Mouse (Mus musculus): Measurements from ENCODE around the gene Dync1i2. TPM values are rescaled to one million over a fixed set of nuclear protein-coding genes. Genes with fewer than 3 reads are reported as not detected.

Gene Dync1i2
- polyA plus RNA-seq, 1 experiment from 2014 or later: 81.3 TPM

DNA sequence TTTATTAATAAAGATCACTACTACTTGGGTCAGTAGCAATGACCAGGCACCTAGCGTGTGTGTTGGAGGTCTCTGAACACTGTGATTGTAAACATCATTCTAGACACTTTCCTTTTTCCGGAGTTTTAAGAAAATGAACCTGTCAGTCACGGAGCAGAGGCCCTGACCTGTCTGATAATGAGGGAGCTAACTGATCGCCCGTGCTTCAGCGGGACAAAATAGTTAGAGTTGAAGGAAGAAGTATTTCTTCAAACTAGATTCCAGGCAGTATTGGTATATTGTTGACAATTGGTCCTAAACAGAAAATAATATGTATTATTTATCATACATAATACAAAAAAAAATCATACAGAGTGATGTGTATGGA lies 837 bp downstream of the Dync1i2 start:
- ATAC-seq (ENCODE audit: insufficient number of reproducible peaks, low FRiP score, low TSS enrichment, low read depth): no peak
- Histone ChIP-seq H3K36me3 (peaks cover 18% of the 10 kb centered on the region), H3K27me3 (no peaks in the 10 kb centered on the region), H3K4me2 (peak overlapping the region; percentile 45), H3K9ac (peak overlapping the region; percentile 94), H3K27ac (peak overlapping the region; percentile 92; the same call in 1 of the 2 replicates), H3K4me1 (peaks cover 6% of the 10 kb centered on the region), H3K9me3 (no peaks in the 10 kb centered on the region), H3K4me3 (peak overlapping the region; percentile 97)
- under 1% methylated on average over 6 of the region's 6 CpGs for WGBS

DNA sequence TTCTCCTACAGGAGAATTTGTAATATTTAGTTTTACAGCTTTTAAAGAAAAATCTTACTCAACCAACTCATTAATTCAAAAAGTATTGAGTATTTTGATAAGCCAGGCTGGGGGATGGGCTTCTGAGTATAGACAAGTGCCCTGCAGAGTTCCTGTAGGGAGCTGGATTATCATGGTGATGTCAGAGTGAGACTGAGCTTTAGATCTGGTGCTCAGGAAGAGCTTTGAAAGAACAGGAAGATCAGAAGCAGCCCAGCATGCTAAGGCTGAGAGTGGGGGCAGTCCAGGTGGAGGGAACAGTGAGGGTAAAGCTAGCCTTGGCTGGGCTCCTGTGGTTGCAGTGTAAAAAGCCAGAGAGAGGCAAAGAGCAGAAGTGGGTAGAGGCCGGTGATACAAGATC lies 9.5 kb downstream of the Dync1i2 start:
- Histone ChIP-seq H3K9me3 (no peaks in the 10 kb centered on the region), H3K4me3 (no peak overlapping the region), H3K27me3 (no peaks in the 10 kb centered on the region), H3K9ac (no peak overlapping the region), H3K4me1 (no peaks in the 10 kb centered on the region), H3K27ac (no peak overlapping the region), H3K4me2 (no peak overlapping the region), H3K36me3 (peaks cover 61% of the 10 kb centered on the region)
- ATAC-seq (ENCODE audit: insufficient number of reproducible peaks, low FRiP score, low TSS enrichment, low read depth): no peak
- WGBS: 71% methylated on average over 1 of the region's 1 CpGs

DNA sequence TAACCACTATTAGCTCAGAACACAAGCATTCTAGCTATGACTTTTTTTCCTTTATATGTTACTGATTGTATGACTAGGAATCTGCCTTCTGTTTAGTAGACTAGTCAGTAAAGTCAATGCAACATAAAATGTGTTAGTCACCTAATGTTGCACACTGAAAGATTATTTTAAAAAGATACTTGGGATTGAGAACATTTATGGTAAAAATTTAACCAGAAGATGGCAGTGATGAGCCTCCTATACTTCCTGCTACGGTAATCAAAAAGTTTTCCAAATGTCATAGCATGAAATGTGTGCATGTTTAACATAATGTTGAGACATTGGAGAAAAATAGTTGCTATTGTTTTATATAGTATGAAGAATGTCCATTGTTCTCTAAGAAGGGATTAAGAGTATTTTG lies 15.9 kb downstream of the Dync1i2 start:
- Histone ChIP-seq H3K27ac (no peak overlapping the region), H3K4me1 (no peaks in the 10 kb centered on the region), H3K27me3 (no peaks in the 10 kb centered on the region), H3K9me3 (no peaks in the 10 kb centered on the region), H3K4me2 (no peak overlapping the region), H3K9ac (no peak overlapping the region), H3K4me3 (no peak overlapping the region), H3K36me3 (peaks cover 30% of the 10 kb centered on the region)
- WGBS: 37% methylated on average over 1 of the region's 1 CpGs
- no peak for ATAC-seq (ENCODE audit: insufficient number of reproducible peaks, low FRiP score, low TSS enrichment, low read depth)

DNA sequence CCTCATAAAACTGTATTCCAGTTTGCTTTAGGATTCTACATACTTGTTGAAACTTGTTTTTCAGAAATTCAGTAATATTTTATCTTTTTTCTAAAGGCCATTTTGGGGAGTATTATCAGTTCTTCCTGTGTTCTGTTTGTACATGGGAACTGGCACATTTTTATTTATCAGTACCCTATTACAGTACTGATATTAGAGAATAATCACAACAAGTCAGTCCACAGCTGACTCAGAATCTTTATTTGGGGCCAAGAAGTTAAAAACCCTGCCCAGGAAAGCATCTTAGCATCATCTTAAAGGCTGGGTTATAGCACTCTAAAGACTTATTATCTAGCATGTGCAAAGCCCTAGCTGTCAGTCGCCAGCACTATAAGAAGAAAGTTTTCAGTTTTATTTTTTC lies 18.1 kb downstream of the Dync1i2 start:
- ATAC-seq (ENCODE audit: insufficient number of reproducible peaks, low FRiP score, low TSS enrichment, low read depth): no peak
- no peak overlapping the region for H3K4me3 ChIP-seq
- no peak overlapping the region for H3K4me2 ChIP-seq
- no peaks in the 10 kb centered on the region for H3K4me1 ChIP-seq
- H3K36me3 ChIP-seq: peaks cover 11% of the 10 kb centered on the region
- 84% methylated on average over 1 of the region's 1 CpGs for WGBS
- H3K27me3 ChIP-seq: no peaks in the 10 kb centered on the region
- H3K9me3 ChIP-seq: no peaks in the 10 kb centered on the region
- no peak overlapping the region for H3K27ac ChIP-seq
- H3K9ac ChIP-seq: no peak overlapping the region

DNA sequence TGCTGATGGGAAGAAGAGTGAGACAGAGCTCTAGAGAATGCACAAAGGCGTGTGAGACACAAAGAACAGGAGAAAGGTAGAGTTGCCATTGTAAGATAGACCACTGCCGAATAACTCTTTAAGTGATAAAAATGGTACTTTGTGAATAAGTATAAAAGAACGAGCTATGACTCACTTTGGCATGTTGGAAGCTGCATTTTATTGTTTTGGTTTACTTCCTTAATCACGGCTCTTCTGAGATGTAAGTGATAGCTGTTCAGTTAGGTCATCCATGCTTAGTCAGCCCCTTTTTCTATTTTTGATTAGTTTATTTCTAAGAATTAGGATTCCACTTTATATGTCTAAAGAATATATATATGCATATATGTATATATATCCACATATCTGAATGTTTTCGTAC lies 20.4 kb downstream of the Dync1i2 start:
- H3K36me3 ChIP-seq: peaks cover 14% of the 10 kb centered on the region
- no peak for ATAC-seq (ENCODE audit: insufficient number of reproducible peaks, low FRiP score, low TSS enrichment, low read depth)
- H3K4me1 ChIP-seq: no peaks in the 10 kb centered on the region
- H3K27ac ChIP-seq: no peak overlapping the region
- H3K4me2 ChIP-seq: no peak overlapping the region
- H3K9ac ChIP-seq: no peak overlapping the region
- H3K27me3 ChIP-seq: no peaks in the 10 kb centered on the region
- WGBS: 77% methylated on average over 5 of the region's 5 CpGs
- no peaks in the 10 kb centered on the region for H3K9me3 ChIP-seq
- no peak overlapping the region for H3K4me3 ChIP-seq

DNA sequence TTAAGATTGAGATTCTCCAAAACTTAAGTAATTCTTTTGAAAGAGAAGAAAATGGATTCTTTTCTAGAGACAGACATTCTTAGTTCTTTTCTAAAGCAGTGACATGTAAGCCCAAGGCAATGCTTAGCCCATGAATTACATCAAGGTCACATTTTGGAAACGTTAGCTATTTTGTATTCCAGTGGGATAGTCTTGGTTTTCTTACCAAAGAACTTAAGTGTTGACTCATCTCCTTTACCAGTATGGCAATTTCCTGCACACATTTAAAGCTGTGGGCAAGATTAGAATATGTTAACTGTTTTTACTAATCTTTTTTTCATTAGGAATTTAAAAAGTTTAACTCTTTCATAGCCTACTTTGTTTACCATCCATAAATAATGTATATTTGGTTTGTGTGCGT lies 21.5 kb downstream of the Dync1i2 start:
- Histone ChIP-seq H3K27ac (no peak overlapping the region), H3K9me3 (no peaks in the 10 kb centered on the region), H3K4me3 (no peak overlapping the region), H3K36me3 (peaks cover 20% of the 10 kb centered on the region), H3K9ac (no peak overlapping the region), H3K4me2 (no peak overlapping the region), H3K27me3 (no peaks in the 10 kb centered on the region), H3K4me1 (no peaks in the 10 kb centered on the region)
- WGBS: 72% methylated on average over 2 of the region's 2 CpGs
- no peak for ATAC-seq (ENCODE audit: insufficient number of reproducible peaks, low FRiP score, low TSS enrichment, low read depth)

DNA sequence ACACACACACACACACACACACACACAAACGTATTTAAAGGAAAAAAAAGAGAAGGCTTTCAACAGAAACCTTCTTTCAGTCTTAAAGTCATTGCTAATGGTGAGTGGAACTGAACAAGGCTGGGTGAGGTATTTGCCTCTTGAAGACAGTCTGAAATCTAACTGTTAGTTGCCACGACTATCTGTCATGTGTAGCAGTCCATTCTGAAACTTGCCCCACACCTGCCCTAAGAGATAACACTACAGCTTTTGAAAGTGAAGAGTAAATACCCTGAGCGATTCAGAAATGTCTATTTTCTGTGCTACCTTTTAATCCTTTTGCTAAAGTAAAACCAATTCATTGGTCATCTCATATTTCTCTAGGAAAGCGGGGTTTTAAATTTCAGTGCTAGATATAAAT lies 23.9 kb downstream of the Dync1i2 start:
- Histone ChIP-seq H3K9me3 (no peaks in the 10 kb centered on the region), H3K36me3 (peaks cover 31% of the 10 kb centered on the region), H3K27me3 (no peaks in the 10 kb centered on the region), H3K4me2 (no peak overlapping the region), H3K4me3 (no peak overlapping the region), H3K27ac (no peak overlapping the region), H3K9ac (no peak overlapping the region), H3K4me1 (no peaks in the 10 kb centered on the region)
- no peak for ATAC-seq (ENCODE audit: insufficient number of reproducible peaks, low FRiP score, low TSS enrichment, low read depth)
- 95% methylated on average over 4 of the region's 4 CpGs for WGBS

DNA sequence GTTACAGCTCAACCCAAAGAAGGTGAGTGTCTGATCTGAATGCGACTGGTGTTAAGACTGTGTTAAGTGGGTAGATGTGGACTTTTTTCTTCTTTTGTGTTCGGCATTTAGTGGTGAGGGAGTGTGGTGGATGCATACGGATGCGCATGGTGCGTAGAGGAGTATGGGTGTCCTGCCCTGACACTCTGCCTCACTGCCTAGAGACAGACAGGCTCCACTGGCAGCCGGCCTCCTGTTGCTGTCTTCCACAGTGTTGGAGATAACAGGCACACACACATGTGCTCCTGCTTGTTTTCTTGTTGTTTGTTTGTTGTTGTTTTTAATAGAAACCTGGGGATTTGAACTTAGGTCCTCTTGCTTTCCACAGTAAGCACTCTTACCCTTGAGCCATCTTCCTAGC lies 24.5 kb downstream of the Dync1i2 start:
- no peak overlapping the region for H3K4me2 ChIP-seq
- WGBS: 94% methylated on average over 6 of the region's 6 CpGs
- H3K9ac ChIP-seq: no peak overlapping the region
- H3K27me3 ChIP-seq: no peaks in the 10 kb centered on the region
- no peak overlapping the region for H3K27ac ChIP-seq
- no peaks in the 10 kb centered on the region for H3K4me1 ChIP-seq
- no peak overlapping the region for H3K4me3 ChIP-seq
- H3K9me3 ChIP-seq: no peaks in the 10 kb centered on the region
- peaks cover 31% of the 10 kb centered on the region for H3K36me3 ChIP-seq
- no peak for ATAC-seq (ENCODE audit: insufficient number of reproducible peaks, low FRiP score, low TSS enrichment, low read depth)

DNA sequence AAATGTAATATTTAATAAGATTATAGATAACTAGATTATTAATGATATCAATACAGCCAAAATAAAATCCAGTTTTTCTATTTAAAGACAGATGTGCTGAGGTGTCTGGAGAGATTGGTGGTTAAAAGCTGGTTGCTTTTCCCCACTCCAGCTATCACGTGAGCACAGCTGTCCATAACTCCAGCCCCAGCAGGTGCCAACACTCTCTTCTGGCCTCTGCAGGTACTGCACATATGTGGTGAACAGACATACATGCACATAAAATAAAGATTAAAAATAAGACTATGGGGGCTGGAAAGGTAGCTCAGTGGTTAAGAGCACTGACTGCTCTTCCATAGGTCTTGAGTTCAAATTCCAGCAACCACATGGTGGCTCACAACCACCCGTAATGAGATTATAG lies 30.0 kb downstream of the Dync1i2 start:
- H3K4me1 ChIP-seq: no peaks in the 10 kb centered on the region
- WGBS: 85% methylated on average over 2 of the region's 2 CpGs
- ATAC-seq (ENCODE audit: insufficient number of reproducible peaks, low FRiP score, low TSS enrichment, low read depth): no peak

DNA sequence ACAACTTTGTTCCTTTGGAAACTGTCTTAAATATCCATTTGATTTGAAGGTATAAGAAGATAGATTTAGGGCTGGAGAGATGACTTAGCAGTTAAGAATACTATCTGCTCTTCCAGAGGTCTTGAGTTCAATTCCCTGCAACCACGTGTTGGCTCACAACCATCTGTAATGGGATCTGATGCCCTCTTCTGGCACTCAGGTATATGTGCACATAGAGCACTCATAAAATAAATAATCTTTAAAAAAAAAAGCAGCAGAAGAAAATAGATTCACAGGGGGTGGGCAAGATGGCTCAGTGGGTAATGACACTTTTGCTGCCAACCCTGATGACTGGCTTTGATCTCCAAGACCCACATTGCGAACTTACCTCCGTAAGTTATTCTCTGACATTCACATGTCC lies 30.7 kb downstream of the Dync1i2 start:
- H3K27me3 ChIP-seq: no peaks in the 10 kb centered on the region
- H3K4me3 ChIP-seq: no peak overlapping the region
- ATAC-seq (ENCODE audit: insufficient number of reproducible peaks, low FRiP score, low TSS enrichment, low read depth): no peak
- H3K9me3 ChIP-seq: no peaks in the 10 kb centered on the region
- WGBS: 89% methylated on average over 3 of the region's 3 CpGs
- no peak overlapping the region for H3K4me2 ChIP-seq
- H3K36me3 ChIP-seq: peaks cover 29% of the 10 kb centered on the region
- H3K9ac ChIP-seq: no peak overlapping the region
- H3K27ac ChIP-seq: no peak overlapping the region
- H3K4me1 ChIP-seq: no peaks in the 10 kb centered on the region

More for the DNA sequence above, 30.0 kb downstream of the Dync1i2 start:
- no peak overlapping the region for H3K9ac ChIP-seq
- H3K36me3 ChIP-seq: peaks cover 30% of the 10 kb centered on the region
- no peaks in the 10 kb centered on the region for H3K27me3 ChIP-seq
- no peaks in the 10 kb centered on the region for H3K9me3 ChIP-seq
- no peak overlapping the region for H3K27ac ChIP-seq
- H3K4me3 ChIP-seq: no peak overlapping the region
- no peak overlapping the region for H3K4me2 ChIP-seq

DNA sequence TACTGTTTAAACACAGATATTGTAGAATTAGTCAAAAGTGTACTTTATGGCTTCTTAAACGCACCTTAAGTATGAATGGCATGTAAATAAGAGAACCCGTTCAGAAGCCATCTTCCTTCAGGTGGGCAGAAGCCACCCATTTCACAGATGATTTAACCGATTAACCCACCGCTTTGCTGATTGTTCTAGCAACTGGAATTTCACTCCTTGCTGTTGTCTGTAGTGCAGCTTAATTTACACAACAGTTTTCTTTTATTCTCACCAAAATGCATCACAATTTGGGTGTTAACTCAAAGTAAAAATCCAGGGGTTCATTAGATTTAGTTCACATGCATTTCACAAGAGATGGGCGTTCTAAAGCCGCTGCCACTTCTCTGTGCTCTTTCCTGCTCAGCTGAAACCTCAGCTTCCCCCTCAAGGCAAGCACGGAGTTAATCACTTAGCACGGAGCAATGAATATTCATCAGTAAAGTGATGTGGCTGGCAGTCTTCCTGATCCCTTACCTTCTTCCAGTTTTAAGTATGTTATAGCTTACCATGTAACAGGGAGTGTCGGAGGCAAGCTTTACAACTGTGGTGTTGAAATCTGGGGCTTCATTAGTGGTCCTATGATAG lies 31.7 kb downstream of the Dync1i2 start:
- H3K4me1 ChIP-seq: no peaks in the 10 kb centered on the region
- H3K36me3 ChIP-seq: peaks cover 29% of the 10 kb centered on the region
- no peaks in the 10 kb centered on the region for H3K27me3 ChIP-seq
- no peak overlapping the region for H3K4me3 ChIP-seq
- ATAC-seq (ENCODE audit: insufficient number of reproducible peaks, low FRiP score, low TSS enrichment, low read depth): no peak
- H3K9ac ChIP-seq: no peak overlapping the region
- H3K4me2 ChIP-seq: no peak overlapping the region
- H3K9me3 ChIP-seq: no peaks in the 10 kb centered on the region
- H3K27ac ChIP-seq: no peak overlapping the region
- WGBS: 80% methylated on average over 9 of the region's 9 CpGs

DNA sequence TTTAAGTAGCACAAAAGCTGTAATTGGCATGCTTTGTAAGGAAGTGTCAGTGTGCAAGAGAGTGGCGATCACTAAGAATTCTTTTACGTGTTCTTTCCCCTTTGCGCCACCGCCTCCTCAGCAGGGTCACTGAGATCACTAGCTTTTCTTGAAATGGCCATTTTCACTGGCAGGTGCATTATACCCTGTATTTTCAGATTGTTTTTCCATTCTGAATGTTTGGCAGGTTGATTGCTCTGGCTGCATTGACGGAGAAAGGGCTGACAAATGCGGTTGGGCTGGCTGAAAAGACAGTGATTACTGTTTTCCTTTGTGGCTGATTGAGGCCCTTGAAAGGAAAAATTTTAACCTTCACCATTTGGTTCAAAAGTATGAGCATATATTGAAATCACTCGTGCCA lies 33.3 kb downstream of the Dync1i2 start:
- H3K9me3 ChIP-seq: no peaks in the 10 kb centered on the region
- H3K9ac ChIP-seq: no peak overlapping the region
- no peak for ATAC-seq (ENCODE audit: insufficient number of reproducible peaks, low FRiP score, low TSS enrichment, low read depth)
- no peak overlapping the region for H3K27ac ChIP-seq
- H3K36me3 ChIP-seq: peaks cover 26% of the 10 kb centered on the region
- 88% methylated on average over 7 of the region's 7 CpGs for whole genome bisulfite sequencing
- H3K4me1 ChIP-seq: no peaks in the 10 kb centered on the region
- H3K27me3 ChIP-seq: no peaks in the 10 kb centered on the region
- H3K4me2 ChIP-seq: no peak overlapping the region
- H3K4me3 ChIP-seq: no peak overlapping the region

DNA sequence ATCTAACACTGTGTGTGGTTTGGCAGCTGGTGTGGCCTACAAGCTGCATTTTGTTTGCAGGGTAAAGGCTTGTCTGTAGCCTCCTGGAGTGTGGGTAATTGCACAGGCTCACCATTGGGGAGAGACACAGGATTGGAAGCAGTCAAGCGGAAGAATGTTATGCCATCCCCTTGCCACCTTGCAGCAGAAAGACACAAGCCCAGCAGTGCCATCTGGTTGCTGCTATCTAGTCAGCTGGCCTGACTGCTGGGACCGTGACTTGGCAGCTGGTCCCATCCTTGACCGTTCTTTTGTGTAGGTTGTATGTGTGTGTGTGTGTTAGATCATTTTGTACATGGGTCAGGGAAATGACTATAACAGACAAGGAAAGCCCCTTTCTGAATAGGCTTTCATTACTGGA lies 33.9 kb downstream of the Dync1i2 start:
- Histone ChIP-seq H3K27ac (no peak overlapping the region), H3K4me3 (no peak overlapping the region), H3K9me3 (no peaks in the 10 kb centered on the region), H3K36me3 (peaks cover 29% of the 10 kb centered on the region), H3K4me2 (no peak overlapping the region), H3K9ac (no peak overlapping the region), H3K4me1 (no peaks in the 10 kb centered on the region), H3K27me3 (no peaks in the 10 kb centered on the region)
- WGBS: 90% methylated on average over 3 of the region's 3 CpGs
- no peak for ATAC-seq (ENCODE audit: insufficient number of reproducible peaks, low FRiP score, low TSS enrichment, low read depth)

Measured in limb, embryonic 15.5 days (tissue).